Mouse (Mus musculus) limb, embryonic 14.5 days (tissue): ENCODE data around the gene 4930442H23Rik. TPM values are rescaled to one million over a fixed set of nuclear protein-coding genes. Genes with fewer than 3 reads are reported as not detected.
A peak's percentile ranks its signal among the peaks of the same experiment; 100 is the strongest.

Experiments used
- ATAC-seq: fragments of 200-750 bp; cut with Nextera tagmentation; 2 replicates; pipeline ENCODE4 v1.8.0; 2017; ENCODE audit warnings: low read depth, moderate number of reproducible peaks, moderate TSS enrichment; ENCODE audit not compliant: low FRiP score
- DNase-seq: peaks from one replicate; pipeline ENCODE4 v3.0.0-alpha.2; 2015; ENCODE audit warnings: low spot score
- H3K27ac ChIP-seq: fragments of 300-500 bp; sonication (generic); replicated peaks from 2 replicates; pipeline ENCODE4 v1.5.1; 2014; ENCODE audit warnings: low read depth, mild to moderate bottlenecking, low read length, moderate library complexity, mixed read lengths
- H3K27me3 ChIP-seq: fragments of 300-500 bp; sonication (generic); 2 replicates; pipeline ENCODE4 v1.6.1; 2014; ENCODE audit warnings: low read length, mixed read lengths; ENCODE audit not compliant: control insufficient read depth, insufficient read depth
- H3K36me3 ChIP-seq: fragments of 300-500 bp; sonication (generic); 2 replicates; pipeline ENCODE4 v1.6.1; 2014; ENCODE audit warnings: mild to moderate bottlenecking, low read length, moderate library complexity, mixed read lengths; ENCODE audit not compliant: control insufficient read depth, insufficient read depth
- H3K4me1 ChIP-seq: fragments of 300-500 bp; sonication (generic); 2 replicates; pipeline ENCODE4 v1.6.1; 2014; ENCODE audit warnings: antibody characterized with exemption, low read length, mixed read lengths; ENCODE audit not compliant: control insufficient read depth, insufficient read depth
- H3K4me2 ChIP-seq: fragments of 300-500 bp; sonication (generic); replicated peaks from 2 replicates; pipeline ENCODE4 v1.6.1; 2014; ENCODE audit warnings: low read depth, mild to moderate bottlenecking, low read length, moderate library complexity; ENCODE audit not compliant: severe bottlenecking
- H3K4me3 ChIP-seq: fragments of 300-500 bp; sonication (generic); replicated peaks from 2 replicates; pipeline ENCODE4 v1.5.1; 2014; ENCODE audit warnings: low read length
- H3K9ac ChIP-seq: fragments of 300-500 bp; sonication (generic); 2 replicates; pipeline ENCODE4 v1.6.1; 2014; ENCODE audit warnings: mild to moderate bottlenecking, low read depth, low read length, moderate library complexity; ENCODE audit not compliant: severe bottlenecking
- H3K9me3 ChIP-seq: fragments of 300-500 bp; sonication (generic); 2 replicates; pipeline ENCODE4 v1.6.1; 2016; ENCODE audit warnings: low read length; ENCODE audit not compliant: control insufficient read depth
- POLR2A ChIP-seq: fragments of 200-500 bp; IDR thresholded peaks from 2 replicates; pipeline ENCODE4 v1.8.0; 2012; ENCODE audit warnings: inconsistent platforms, mild to moderate bottlenecking, moderate library complexity, borderline replicate concordance; ENCODE audit not compliant: insufficient read depth, insufficient read length; ENCODE audit errors: extremely low read depth
- WGBS: fragments of 180-500 bp; shearing (Covaris S2); extraction: QIAGEN DNeasy Blood & Tissue Kit; methylation state at CpG from one replicate; pipeline ENCODE4 v1.1.7; 2014; 5-methylcytosine and 5-hydroxymethylcytosine counted together
- polyA plus RNA-seq, 2 experiments: library from polyadenylated mRNA; depleted of rRNA in 1 of 2; stranded (reverse) in 1 of 2; unstranded in 1 of 2; fragments of >200 nt; fragmentation: Nextera tagmentation in 1 of 2; extraction: Ambion mirVana in 1 of 2; gene quantifications; 2 replicates each; pipeline versions ENCODE4 v1.2.1 to v1.2.3; 2012 to 2014

Gene 4930442H23Rik
- polyA plus RNA-seq, 2 experiments, result not detected

DNA sequence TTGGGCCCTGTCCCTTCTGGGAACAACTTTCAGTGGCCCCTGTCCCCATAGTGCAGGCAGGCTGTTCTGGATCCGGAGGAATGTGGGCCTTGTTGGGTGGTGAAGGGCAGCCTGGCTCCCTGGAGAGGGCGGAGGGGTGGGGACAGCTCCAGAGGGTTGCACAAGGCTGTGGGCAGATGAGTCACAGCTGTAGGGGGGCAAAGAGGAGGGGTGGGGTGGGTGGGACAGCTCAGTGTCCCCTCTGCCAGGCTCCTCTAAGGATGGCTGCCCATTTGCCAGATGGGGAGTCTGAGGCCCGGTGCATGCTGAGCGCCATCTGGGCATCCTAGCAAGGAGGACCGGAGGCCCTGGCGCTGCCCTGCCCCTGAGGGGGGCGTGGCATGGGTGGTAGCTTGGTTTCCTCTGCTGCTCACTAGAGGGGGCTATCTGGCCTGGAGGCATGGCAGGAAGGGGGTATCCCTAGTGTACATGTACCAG, 40.5 kb downstream of the 4930442H23Rik start:
- DNase-seq (no peak), ATAC-seq (no peak)
- WGBS, result 88% methylated on average over 7 of the region's 7 CpGs
- no peak overlapping the region for H3K27ac ChIP-seq
- H3K4me3 ChIP-seq, result no peak overlapping the region
- H3K4me2 ChIP-seq, result no peak overlapping the region
- no peak for TF ChIP-seq POLR2A
- peaks cover 51% of the 10 kb centered on the region for H3K36me3 ChIP-seq
- no peak overlapping the region for H3K9ac ChIP-seq
- no peaks in the 10 kb centered on the region for H3K9me3 ChIP-seq
- no peaks in the 10 kb centered on the region for H3K27me3 ChIP-seq
- H3K4me1 ChIP-seq, result peaks cover 33% of the 10 kb centered on the region

DNA sequence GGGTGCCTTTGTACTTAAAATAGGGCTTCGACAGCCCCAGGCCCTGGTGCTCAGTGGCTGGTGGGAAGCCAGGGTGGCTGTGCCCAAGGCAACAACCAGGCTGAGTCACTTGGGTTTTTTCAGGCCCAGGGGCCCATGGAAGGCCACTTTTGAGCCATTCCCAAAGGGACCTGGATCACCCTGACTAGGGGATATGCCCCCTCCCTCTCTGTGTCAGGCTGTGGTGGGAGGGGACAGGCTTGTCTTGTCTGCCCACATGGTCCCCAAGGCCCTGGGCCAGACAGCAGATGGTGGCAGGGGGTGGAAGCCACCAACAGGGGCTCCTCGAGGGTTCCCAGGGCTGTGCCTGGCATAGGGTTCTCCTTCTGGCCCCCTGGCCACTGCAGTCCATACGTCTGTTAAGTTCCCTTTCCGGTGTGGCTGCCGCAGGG, 41.1 kb downstream of the 4930442H23Rik start:
- Histone ChIP-seq H3K9ac (no peak overlapping the region), H3K4me3 (no peak overlapping the region), H3K27ac (no peak overlapping the region), H3K9me3 (no peaks in the 10 kb centered on the region), H3K27me3 (no peaks in the 10 kb centered on the region), H3K4me1 (peaks cover 33% of the 10 kb centered on the region), H3K36me3 (peaks cover 44% of the 10 kb centered on the region), H3K4me2 (no peak overlapping the region)
- DNase-seq (no peak), ATAC-seq (no peak)
- no peak for TF ChIP-seq POLR2A
- 63% methylated on average over 5 of the region's 5 CpGs for WGBS

DNA sequence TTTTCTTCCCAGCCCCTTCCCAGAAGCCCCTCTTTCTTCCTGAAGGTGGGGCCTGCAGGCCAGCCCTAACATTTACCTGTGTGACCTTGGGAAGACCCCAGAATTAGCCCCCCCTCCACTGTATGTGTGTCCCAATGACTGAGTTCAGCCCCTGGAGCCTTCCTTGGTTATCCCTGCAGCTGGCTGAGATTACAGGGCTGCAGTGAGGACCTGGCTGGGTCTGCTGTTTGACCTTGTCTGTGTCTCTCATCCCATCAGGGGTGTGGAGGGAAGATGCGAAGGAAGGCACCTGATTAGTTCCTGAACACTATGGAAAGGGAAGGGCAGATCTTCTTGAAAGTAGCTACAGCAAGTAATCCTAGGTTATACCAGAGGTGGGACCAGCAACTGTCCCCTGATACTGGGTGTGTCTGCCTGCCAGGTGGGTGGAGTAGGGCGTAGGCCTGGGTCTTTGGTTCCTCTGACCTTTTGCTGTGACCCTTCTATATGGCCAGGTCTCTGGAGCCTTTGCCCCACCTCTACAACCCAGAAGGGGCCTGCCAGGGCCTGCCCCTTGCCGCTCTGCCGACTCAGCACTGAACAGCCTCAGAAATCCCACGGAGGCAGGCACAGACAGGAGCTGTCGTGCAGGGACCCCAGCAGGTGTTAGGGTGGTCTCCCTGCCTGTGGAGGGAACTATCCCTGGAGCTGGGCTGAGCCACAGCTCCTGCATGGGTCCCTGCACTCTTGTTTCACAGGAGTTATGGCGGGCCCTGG, 42.0 kb downstream of the 4930442H23Rik start:
- Histone ChIP-seq H3K27ac (no peak overlapping the region), H3K4me3 (0 out of 2 replicates have a peak overlapping the region, but pooled peaks have one; percentile 2), H3K27me3 (no peaks in the 10 kb centered on the region), H3K36me3 (peaks cover 35% of the 10 kb centered on the region), H3K4me2 (no peak overlapping the region), H3K9ac (0 out of 2 replicates have a peak overlapping the region, but pooled peaks have one; percentile 16), H3K4me1 (peaks cover 33% of the 10 kb centered on the region), H3K9me3 (no peaks in the 10 kb centered on the region)
- DNase-seq, result no peak
- 84% methylated on average over 7 of the region's 7 CpGs for whole genome bisulfite sequencing
- no peak for ATAC-seq
- TF ChIP-seq POLR2A, result no peak

DNA sequence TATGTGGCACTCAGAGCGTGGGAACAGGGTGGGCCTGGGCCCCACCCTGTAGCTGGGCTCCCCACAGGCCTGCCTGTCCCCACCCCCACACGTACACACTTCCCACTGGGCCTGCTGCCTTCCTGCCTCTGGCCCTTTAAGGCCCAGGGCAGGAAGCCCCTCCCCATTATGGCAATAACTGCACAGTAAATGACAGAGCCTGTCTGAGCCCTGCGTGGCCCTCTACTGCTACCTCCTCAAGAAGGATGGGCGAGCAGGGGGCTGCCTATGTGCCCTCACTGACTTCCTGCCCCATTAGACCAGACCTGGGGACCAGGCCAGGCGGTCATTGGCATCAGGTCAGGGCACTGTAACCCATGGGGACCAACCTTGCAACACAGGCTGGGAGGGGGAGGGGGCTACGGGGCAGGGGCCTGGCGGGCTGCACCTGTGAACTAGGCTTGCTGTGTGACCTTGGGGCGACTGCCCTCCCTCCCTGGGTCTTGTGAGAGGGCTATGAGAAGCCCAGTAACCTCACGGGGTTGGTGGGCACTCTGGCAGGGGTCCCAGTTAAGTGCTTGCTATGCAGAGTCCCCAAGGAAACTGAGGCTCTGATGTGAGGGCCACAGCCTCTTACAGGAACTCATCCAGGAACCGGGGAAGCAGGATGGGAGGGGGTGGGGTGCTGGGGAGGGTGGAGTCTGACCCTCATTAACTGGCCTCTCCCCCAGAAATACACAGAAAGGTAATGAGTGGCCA, 42.8 kb downstream of the 4930442H23Rik start:
- Histone ChIP-seq H3K4me1 (peaks cover 33% of the 10 kb centered on the region), H3K4me3 (0 out of 2 replicates have a peak overlapping the region, but pooled peaks have one; percentile 93), H3K9me3 (no peaks in the 10 kb centered on the region), H3K27ac (no peak overlapping the region), H3K4me2 (peak overlapping the region; percentile 28), H3K36me3 (peaks cover 28% of the 10 kb centered on the region), H3K27me3 (peaks cover under 1% of the 10 kb centered on the region; the same call in 1 of the 2 replicates), H3K9ac (peak overlapping the region; percentile 16; the same call in 1 of the 2 replicates)
- no peak for TF ChIP-seq POLR2A
- ATAC-seq (no peak), DNase-seq (no peak)
- WGBS, result 45% methylated on average over 10 of the region's 10 CpGs

DNA sequence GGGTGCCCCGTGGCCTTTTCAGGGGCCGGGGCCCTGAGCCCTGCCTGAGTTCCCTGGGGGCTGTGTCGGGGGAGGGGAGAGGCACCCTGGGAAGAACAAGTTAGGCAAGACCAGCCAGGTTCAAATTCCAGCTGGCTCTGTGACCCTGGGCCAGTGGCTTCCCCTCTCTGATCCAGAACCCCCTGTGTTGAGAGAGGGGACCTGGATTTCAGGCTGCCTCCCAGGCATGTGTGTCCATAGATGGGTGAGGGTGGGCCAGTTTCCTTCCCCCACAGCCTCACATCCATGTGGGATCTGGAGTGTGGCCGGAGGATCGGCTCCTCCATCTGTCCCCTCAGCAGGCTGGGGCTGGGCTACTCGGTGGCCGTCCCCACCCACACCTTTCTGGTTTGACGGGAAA, 43.6 kb downstream of the 4930442H23Rik start:
- H3K27me3 ChIP-seq, result peaks cover 10% of the 10 kb centered on the region
- ATAC-seq (no peak), DNase-seq (no peak)
- no peaks in the 10 kb centered on the region for H3K9me3 ChIP-seq
- H3K4me2 ChIP-seq, result peak overlapping the region; percentile 90
- 53% methylated on average over 8 of the region's 8 CpGs for WGBS
- peaks cover 42% of the 10 kb centered on the region for H3K4me1 ChIP-seq
- H3K36me3 ChIP-seq, result peaks cover 19% of the 10 kb centered on the region
- peak overlapping the region; percentile 93; the same call in 1 of the 2 replicates for H3K4me3 ChIP-seq
- no peak overlapping the region for H3K27ac ChIP-seq
- H3K9ac ChIP-seq, result no peak overlapping the region
- TF ChIP-seq POLR2A, result no peak
